Mouse (Mus musculus): ENCODE results near the gene Plppr1. TPM values are rescaled to one million over a fixed set of nuclear protein-coding genes. Genes with fewer than 3 reads are reported as not detected.

Plppr1 gene
- polyA plus RNA-seq, 1 experiment from 2014 or later: 32.9 TPM

DNA sequence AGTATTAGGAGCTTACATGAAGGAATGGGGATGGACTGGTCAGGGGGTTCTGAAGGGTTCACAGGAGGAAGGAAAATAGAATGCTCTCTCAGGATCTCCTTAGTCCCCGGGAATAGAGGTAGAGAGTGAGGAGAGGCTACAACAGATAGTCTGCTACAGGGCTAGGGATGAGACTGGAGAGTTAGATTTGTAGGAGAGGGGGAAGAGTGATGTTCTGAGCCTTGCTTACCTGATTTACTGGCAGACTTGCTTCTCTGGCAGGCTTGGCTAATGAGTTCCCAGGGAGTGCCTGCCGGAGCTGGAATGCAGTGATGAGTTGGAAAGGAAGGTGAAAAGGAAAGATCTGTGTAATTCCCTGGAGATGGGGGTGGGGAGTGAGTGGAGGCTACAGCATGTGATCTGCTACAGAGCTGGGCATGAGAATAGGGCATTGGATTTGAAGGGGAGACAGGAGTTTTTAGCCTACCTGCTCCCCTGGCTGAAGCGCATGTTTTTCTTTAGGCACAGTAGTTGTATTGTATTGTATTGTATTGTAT, 131.0 kb downstream of the Plppr1 start:
- Histone ChIP-seq H3K4me1 (peaks cover 4% of the 10 kb centered on the region; the same call in 1 of the 2 replicates), H3K4me2 (no peak overlapping the region), H3K27ac (no peak overlapping the region), H3K4me3 (no peak overlapping the region), H3K36me3 (ENCODE audit: poor library complexity, severe bottlenecking) (no peaks in the 10 kb centered on the region), H3K9ac (no peak overlapping the region), H3K9me3 (replicated peaks) (no peaks in the 10 kb centered on the region), H3K27me3 (no peaks in the 10 kb centered on the region)
- no peak for ATAC-seq
- WGBS: 56% methylated on average over 3 of the region's 3 CpGs

DNA sequence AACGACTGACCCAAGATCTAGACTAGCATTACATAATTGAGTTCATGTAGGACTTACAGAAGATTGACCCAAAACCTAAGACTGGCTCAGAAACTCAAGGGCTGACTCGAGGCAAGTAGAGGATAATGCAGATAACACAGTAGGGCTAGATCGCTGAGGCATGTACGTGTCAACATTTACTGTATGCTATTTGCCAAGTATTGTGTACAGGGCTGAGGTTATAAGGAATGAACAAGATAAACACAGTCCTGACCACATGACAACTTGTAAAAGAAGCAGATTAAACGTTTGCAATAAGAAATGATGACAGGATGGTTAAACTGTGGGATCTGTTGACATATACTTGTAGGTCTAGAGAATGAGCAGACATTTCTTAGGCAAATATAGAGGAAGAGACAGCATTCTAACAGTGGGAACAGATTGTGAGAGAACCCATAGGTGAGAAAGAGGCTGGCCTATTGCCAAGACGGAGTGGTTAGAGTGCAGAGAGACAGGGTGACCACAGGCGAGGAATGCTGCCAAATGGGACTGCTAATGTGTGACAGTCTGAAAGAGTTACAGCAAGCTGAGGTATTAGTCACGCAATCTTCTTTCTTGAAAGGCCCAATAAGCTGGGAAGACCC, 138.2 kb downstream of the Plppr1 start:
- Histone ChIP-seq H3K36me3 (ENCODE audit: poor library complexity, severe bottlenecking) (no peaks in the 10 kb centered on the region), H3K4me3 (no peak overlapping the region), H3K9me3 (replicated peaks) (no peaks in the 10 kb centered on the region), H3K4me2 (no peak overlapping the region), H3K27me3 (no peaks in the 10 kb centered on the region), H3K27ac (no peak overlapping the region), H3K4me1 (peaks cover 8% of the 10 kb centered on the region; the same call in 1 of the 2 replicates), H3K9ac (no peak overlapping the region)
- no peak for ATAC-seq
- WGBS: 77% methylated on average over 8 of the region's 8 CpGs

GRCm38 (mm10) chr4:49210457-49210856, 151.4 kb downstream of the Plppr1 start:
- no peaks in the 10 kb centered on the region for H3K9me3 ChIP-seq (replicated peaks)
- no peak overlapping the region for H3K4me2 ChIP-seq
- no peak overlapping the region for H3K9ac ChIP-seq
- H3K27me3 ChIP-seq: no peaks in the 10 kb centered on the region
- no peaks in the 10 kb centered on the region for H3K36me3 ChIP-seq (ENCODE audit: poor library complexity, severe bottlenecking)
- H3K4me1 ChIP-seq: no peaks in the 10 kb centered on the region
- WGBS: 98% methylated on average over 1 of the region's 1 CpGs
- H3K27ac ChIP-seq: no peak overlapping the region
- no peak for ATAC-seq
- no peak overlapping the region for H3K4me3 ChIP-seq

DNA sequence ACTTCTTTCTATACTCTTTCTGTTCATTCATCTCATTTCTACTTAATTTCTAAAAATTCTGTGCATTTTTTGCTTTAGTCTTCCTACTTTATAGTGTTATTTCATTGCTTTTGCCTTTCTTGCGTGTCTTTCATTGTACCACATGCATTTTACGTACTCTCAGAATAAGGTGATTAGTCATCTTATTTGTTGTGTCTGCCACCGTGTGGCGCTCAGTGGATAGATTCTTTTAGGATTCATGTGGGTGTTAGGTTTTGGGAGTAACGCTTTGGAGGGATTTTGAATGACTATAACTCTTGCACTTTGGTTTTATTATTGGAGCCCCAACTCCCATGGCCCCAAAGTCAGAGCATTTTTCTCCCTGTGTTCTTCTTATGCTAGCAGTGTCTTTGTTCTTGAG, 152.5 kb downstream of the Plppr1 start:
- no peak overlapping the region for H3K27ac ChIP-seq
- no peak overlapping the region for H3K4me2 ChIP-seq
- no peaks in the 10 kb centered on the region for H3K4me1 ChIP-seq
- no peaks in the 10 kb centered on the region for H3K9me3 ChIP-seq (replicated peaks)
- ATAC-seq: no peak
- H3K27me3 ChIP-seq: no peaks in the 10 kb centered on the region
- H3K4me3 ChIP-seq: no peak overlapping the region
- no peak overlapping the region for H3K9ac ChIP-seq
- 71% methylated on average over 5 of the region's 5 CpGs for WGBS
- H3K36me3 ChIP-seq (ENCODE audit: poor library complexity, severe bottlenecking): no peaks in the 10 kb centered on the region

DNA sequence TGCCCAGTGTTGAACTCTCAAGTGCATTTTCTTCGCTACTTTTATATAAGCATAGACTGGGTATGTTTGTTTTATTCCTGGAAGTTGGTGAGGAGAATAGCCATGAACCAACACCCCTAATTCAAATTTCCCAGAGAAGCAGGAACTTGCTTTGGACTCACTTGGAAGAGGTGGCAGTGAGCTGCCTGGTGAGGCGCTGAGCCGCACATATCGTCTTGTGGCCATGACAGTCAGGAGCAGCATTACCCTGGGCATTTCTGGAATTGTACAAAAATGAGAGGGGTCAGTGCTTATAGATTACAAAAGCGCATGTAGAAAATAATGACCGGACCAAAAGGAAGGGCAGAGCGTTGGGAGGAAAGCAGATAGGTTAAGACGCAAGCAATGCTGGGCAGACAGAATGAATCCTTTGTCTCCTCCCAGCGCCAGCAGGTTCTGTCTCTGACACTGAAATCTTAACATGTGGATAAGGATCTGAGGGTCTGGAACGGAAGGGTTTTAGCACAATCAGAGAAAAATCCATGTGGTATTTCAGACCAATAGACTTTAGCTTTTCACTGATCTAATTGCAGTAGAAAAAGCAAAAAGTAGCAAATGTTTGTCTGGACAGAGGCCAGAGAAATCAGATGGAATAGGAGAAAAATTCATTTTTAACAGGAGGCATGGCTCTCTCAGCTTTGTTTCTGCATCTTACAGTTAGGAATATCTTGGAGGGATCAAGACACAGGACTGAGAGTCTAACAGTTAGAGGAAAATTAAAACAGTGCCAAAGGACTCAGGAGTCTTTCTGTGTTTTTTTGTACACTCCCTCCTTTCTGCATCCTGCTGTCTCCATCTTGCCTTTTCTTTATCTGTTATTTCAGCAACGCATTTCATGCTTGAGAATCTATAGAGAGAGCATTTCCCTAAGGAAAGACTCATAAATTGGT, 153.8 kb downstream of the Plppr1 start:
- Histone ChIP-seq H3K9me3 (replicated peaks) (no peaks in the 10 kb centered on the region), H3K27ac (peak overlapping the region; percentile 41; the same call in 1 of the 2 replicates), H3K4me2 (no peak overlapping the region), H3K27me3 (no peaks in the 10 kb centered on the region), H3K4me3 (no peak overlapping the region), H3K9ac (no peak overlapping the region), H3K36me3 (ENCODE audit: poor library complexity, severe bottlenecking) (no peaks in the 10 kb centered on the region), H3K4me1 (no peaks in the 10 kb centered on the region)
- ATAC-seq: peak; percentile 33; the same call in 1 of the 2 replicates
- 72% methylated on average over 11 of the region's 11 CpGs for WGBS

DNA sequence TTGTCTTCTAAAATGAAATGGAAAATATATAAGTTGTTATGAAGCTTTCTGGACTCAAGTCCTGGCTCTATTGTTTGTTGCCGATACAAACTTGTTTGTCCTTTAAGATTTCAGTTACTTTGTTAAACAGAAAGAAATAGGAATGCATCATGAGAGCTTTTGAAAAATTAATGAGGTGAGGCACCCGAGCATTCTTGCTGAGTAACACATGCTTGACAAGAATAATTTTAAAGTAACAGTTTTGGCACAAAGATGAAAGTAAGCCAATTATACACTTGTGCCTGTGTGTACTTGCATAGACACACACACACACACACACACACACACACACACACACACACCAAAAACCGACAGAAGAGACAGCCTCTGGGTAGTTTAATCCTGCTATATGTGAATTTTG, 155.3 kb downstream of the Plppr1 start:
- Histone ChIP-seq H3K4me2 (no peak overlapping the region), H3K27me3 (no peaks in the 10 kb centered on the region), H3K27ac (no peak overlapping the region), H3K4me1 (no peaks in the 10 kb centered on the region), H3K36me3 (ENCODE audit: poor library complexity, severe bottlenecking) (no peaks in the 10 kb centered on the region), H3K9me3 (replicated peaks) (no peaks in the 10 kb centered on the region), H3K9ac (no peak overlapping the region), H3K4me3 (no peak overlapping the region)
- no peak for ATAC-seq
- WGBS: 37% methylated on average over 3 of the region's 3 CpGs

DNA sequence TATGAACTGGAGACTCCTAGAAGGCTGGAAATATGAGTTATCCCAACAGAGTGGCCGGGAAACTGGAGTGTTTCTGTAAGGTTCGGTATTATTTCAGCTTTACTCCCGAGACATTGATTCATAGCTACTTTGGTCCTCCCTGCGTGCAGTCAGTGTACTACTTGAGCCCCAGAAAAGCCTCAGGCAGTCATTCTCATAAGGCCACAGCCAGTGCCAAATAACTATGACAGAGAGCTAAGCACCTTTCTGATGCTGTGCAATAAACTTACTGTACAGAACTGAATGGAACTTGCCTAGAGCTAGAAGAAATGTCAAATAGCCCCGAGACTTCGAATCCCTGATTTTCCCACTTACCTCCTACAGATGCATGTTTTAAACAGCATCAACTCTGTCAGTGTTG, 164.4 kb downstream of the Plppr1 start:
- H3K27ac ChIP-seq: no peak overlapping the region
- 89% methylated on average over 6 of the region's 6 CpGs for WGBS
- no peaks in the 10 kb centered on the region for H3K36me3 ChIP-seq (ENCODE audit: poor library complexity, severe bottlenecking)

DNA sequence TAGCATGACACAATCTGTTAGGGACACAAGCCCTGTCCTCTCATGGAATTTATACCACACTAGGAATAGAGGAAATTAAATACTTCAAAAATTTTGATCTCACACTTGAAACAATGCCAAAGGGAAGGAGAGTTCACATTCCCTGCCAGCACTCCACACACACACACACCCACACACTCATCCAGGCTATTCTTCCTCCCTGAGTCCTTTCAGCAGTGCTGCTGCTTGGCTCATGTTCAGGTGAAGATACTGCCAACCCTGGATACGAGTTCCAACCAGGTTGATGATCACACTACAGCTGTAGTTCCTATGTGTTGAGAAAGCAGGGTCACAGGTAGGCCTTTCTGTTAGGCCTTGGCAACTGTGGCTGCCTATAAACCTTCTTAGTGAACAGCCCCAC, 165.9 kb downstream of the Plppr1 start:
- WGBS: 50% methylated on average over 1 of the region's 1 CpGs
- no peaks in the 10 kb centered on the region for H3K9me3 ChIP-seq (replicated peaks)
- H3K27me3 ChIP-seq: no peaks in the 10 kb centered on the region
- no peak overlapping the region for H3K4me3 ChIP-seq
- H3K4me1 ChIP-seq: peaks cover 3% of the 10 kb centered on the region; the same call in 1 of the 2 replicates
- no peak for ATAC-seq
- no peak overlapping the region for H3K9ac ChIP-seq
- no peaks in the 10 kb centered on the region for H3K36me3 ChIP-seq (ENCODE audit: poor library complexity, severe bottlenecking)
- no peak overlapping the region for H3K4me2 ChIP-seq
- no peak overlapping the region for H3K27ac ChIP-seq

More for the DNA sequence above, 164.4 kb downstream of the Plppr1 start:
- H3K9me3 ChIP-seq (replicated peaks): no peaks in the 10 kb centered on the region
- H3K27me3 ChIP-seq: no peaks in the 10 kb centered on the region
- peaks cover 3% of the 10 kb centered on the region; the same call in 1 of the 2 replicates for H3K4me1 ChIP-seq
- H3K9ac ChIP-seq: no peak overlapping the region
- no peak overlapping the region for H3K4me2 ChIP-seq
- no peak for ATAC-seq
- H3K4me3 ChIP-seq: no peak overlapping the region

DNA sequence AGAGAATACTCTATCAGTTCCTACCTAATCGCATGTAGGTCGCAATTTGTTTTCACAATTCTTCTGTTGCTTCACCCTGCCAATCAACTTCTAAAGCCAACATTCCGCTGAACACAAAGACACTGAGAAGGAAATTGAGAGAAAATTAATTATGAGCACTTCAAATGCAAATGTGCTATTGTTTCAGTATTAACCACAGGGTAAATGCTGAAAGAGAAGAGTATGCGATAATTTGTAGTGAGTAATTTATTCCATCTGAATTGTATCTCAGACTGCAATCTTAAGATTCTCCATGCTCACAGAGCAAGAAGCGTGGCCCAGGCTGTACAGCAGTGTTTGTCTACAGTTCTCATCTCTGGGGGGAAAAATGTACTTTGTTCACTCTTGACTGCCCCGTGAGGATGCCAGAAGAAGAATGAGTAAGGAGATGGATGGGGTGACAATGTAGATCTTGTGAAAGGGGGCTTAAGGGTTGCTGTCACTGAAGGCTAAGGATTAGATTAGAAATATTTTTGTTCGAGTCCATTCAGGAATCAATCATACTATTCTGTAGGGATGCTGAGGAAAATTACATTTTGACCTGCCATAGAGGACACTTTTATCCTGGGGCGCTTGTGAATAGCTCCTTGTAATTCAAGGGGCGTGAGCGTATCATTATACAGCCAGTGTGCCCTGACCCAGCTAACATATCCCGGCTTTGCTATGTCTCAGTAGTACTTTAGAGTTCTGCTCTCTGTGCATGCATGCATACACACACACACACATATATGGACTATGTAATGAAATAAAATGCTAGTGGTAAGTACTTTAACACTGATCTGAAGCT, 173.3 kb downstream of the Plppr1 start:
- 14% methylated on average over 11 of the region's 11 CpGs for WGBS
- Histone ChIP-seq H3K9ac (no peak overlapping the region), H3K36me3 (ENCODE audit: poor library complexity, severe bottlenecking) (no peaks in the 10 kb centered on the region), H3K4me3 (no peak overlapping the region), H3K27ac (no peak overlapping the region), H3K9me3 (replicated peaks) (no peaks in the 10 kb centered on the region), H3K4me2 (no peak overlapping the region), H3K27me3 (no peaks in the 10 kb centered on the region), H3K4me1 (peaks cover 15% of the 10 kb centered on the region)
- peak; percentile 59 for ATAC-seq

DNA sequence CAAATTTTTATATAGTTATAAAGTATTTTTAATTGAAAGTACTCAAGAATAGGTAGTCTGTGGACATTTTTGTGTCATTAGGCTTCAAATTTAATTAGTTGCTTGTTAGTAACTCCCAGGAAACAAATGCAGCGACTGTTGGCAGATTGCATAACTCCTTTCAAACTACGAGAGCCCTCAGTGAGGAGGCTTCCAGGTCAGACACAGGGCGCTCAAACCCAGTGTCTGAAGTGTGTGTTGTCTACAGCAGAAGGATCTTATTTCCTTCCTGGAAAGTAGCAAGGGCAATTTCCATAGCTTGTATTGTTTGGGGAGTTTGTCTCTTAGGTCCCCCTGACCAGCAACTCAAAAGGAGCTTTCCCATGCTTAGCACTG, 173.9 kb downstream of the Plppr1 start:
- no peaks in the 10 kb centered on the region for H3K36me3 ChIP-seq (ENCODE audit: poor library complexity, severe bottlenecking)
- no peaks in the 10 kb centered on the region for H3K27me3 ChIP-seq
- no peak overlapping the region for H3K9ac ChIP-seq
- H3K9me3 ChIP-seq (replicated peaks): no peaks in the 10 kb centered on the region
- no peak for ATAC-seq
- H3K27ac ChIP-seq: no peak overlapping the region
- no peak overlapping the region for H3K4me2 ChIP-seq
- no peak overlapping the region for H3K4me3 ChIP-seq
- 15% methylated on average over 3 of the region's 3 CpGs for WGBS
- peaks cover 15% of the 10 kb centered on the region for H3K4me1 ChIP-seq

- Histone ChIP-seq H3K27ac (no peak overlapping the region), H3K27me3 (no peaks in the 10 kb centered on the region), H3K9ac (no peak overlapping the region), H3K9me3 (replicated peaks) (no peaks in the 10 kb centered on the region), H3K4me3 (no peak overlapping the region), H3K4me1 (peaks cover 1% of the 10 kb centered on the region), H3K36me3 (ENCODE audit: poor library complexity, severe bottlenecking) (no peaks in the 10 kb centered on the region), H3K4me2 (no peak overlapping the region)
- ATAC-seq: no peak
- 91% methylated on average over 4 of the region's 4 CpGs for WGBS
These were observed 179.0 kb downstream of the Plppr1 start for GRCm38 (mm10) chr4:49238111-49238510.

All from forebrain, embryonic 13.5 days (tissue).